In genomic region chr19:5098363-5099143, GRCm38 (mm10) we compare ENCODE assay signal across 8 mouse cellular contexts. TPM values are rescaled to one million over a fixed set of nuclear protein-coding genes. Genes with fewer than 3 reads are reported as not detected.
A peak's percentile ranks its signal among the peaks of the same experiment; 100 is the strongest.
DNase-seq lines count a peak whose midpoint lies in the region; ATAC-seq lines count a peak whose summit lies in the region.

Gene Cnih2, minus strand, starts transcription at chr19:5098521.

- peak; percentile 67 to 86 for DNase-seq in left cerebral cortex, adult 18-20 months (ENCODE audit: low spot score in 2 of 2)
- no peak for DNase-seq in left cerebral cortex, adult 9 months (ENCODE audit: low spot score in 2 of 2)
- DNase-seq in adrenal gland, adult 2 months, result peak; percentile 81
- DNase-seq in limb, embryonic 10.5 days (ENCODE audit: low spot score), result peak; percentile 82
- peak; percentile 92 for DNase-seq in midbrain, embryonic 14.5 days
- peak; percentile 66 for DNase-seq in thymus, postnatal 0 days (ENCODE audit: low spot score)

- peak within 1 kb of the TSS; percentile 96 for H3K4me2 ChIP-seq in forebrain, embryonic 12.5 days
- peak within 1 kb of the TSS; percentile 87 for H3K4me2 ChIP-seq in hindbrain, embryonic 15.5 days
- H3K4me2 ChIP-seq in midbrain, embryonic 14.5 days (ENCODE audit: low read length), result peak within 1 kb of the TSS; percentile 92

- H3K4me3 ChIP-seq in forebrain, embryonic 12.5 days (replicated peaks), result peak within 1 kb of the TSS; percentile 79
- H3K4me3 ChIP-seq in hindbrain, embryonic 15.5 days, result peak within 1 kb of the TSS; percentile 91
- peak within 1 kb of the TSS; percentile 76 for H3K4me3 ChIP-seq in limb, embryonic 10.5 days
- peak within 1 kb of the TSS; percentile 89 for H3K4me3 ChIP-seq in midbrain, embryonic 14.5 days (replicated peaks; ENCODE audit: low read depth, low read length)

- H3K36me3 ChIP-seq in forebrain, embryonic 12.5 days (replicated peaks), result peaks cover 48% of the 10 kb centered on the region
- H3K36me3 ChIP-seq in hindbrain, embryonic 15.5 days, result peaks cover 35% of the 10 kb centered on the region
- H3K36me3 ChIP-seq in limb, embryonic 10.5 days, result peaks cover 50% of the 10 kb centered on the region
- peaks cover 50% of the 10 kb centered on the region for H3K36me3 ChIP-seq in midbrain, embryonic 14.5 days (ENCODE audit: control insufficient read depth, insufficient read depth, low read length)

- peak within 1 kb of the TSS; percentile 91 for H3K27ac ChIP-seq in forebrain, embryonic 12.5 days
- H3K27ac ChIP-seq in hindbrain, embryonic 15.5 days (replicated peaks), result peak within 1 kb of the TSS; percentile 97
- peak within 1 kb of the TSS; percentile 92 for H3K27ac ChIP-seq in limb, embryonic 10.5 days
- H3K27ac ChIP-seq in midbrain, embryonic 14.5 days (replicated peaks; ENCODE audit: low read depth, low read length), result peak within 1 kb of the TSS; percentile 96

- no peaks in the 10 kb centered on the region for H3K27me3 ChIP-seq in forebrain, embryonic 12.5 days
- H3K27me3 ChIP-seq in hindbrain, embryonic 15.5 days, result no peaks in the 10 kb centered on the region
- H3K27me3 ChIP-seq in limb, embryonic 10.5 days (ENCODE audit: low read depth, poor library complexity, severe bottlenecking), result peaks cover 8% of the 10 kb centered on the region; the same call in 1 of the 2 replicates
- H3K27me3 ChIP-seq in midbrain, embryonic 14.5 days (ENCODE audit: control insufficient read depth, insufficient read depth, low read length), result no peaks in the 10 kb centered on the region

- peak; percentile 72 for ATAC-seq in forebrain, embryonic 12.5 days (ENCODE audit: low FRiP score)
- ATAC-seq in hindbrain, embryonic 15.5 days (ENCODE audit: low FRiP score, low read depth), result peak; percentile 68
- peak; percentile 65 for ATAC-seq in midbrain, embryonic 14.5 days (ENCODE audit: low FRiP score, low TSS enrichment)

- H3K4me1 ChIP-seq in forebrain, embryonic 12.5 days, result peaks cover 63% of the 10 kb centered on the region
- H3K4me1 ChIP-seq in hindbrain, embryonic 15.5 days (replicated peaks), result peaks cover 56% of the 10 kb centered on the region
- H3K4me1 ChIP-seq in limb, embryonic 10.5 days, result peaks cover 67% of the 10 kb centered on the region
- peaks cover 53% of the 10 kb centered on the region for H3K4me1 ChIP-seq in midbrain, embryonic 14.5 days (ENCODE audit: control insufficient read depth, insufficient read depth, low read length)

- H3K9ac ChIP-seq in forebrain, embryonic 12.5 days, result peak within 1 kb of the TSS; percentile 96
- peak within 1 kb of the TSS; percentile 99 for H3K9ac ChIP-seq in hindbrain, embryonic 15.5 days
- H3K9ac ChIP-seq in midbrain, embryonic 14.5 days (replicated peaks; ENCODE audit: low read length), result peak within 1 kb of the TSS; percentile 99

- WGBS in forebrain, embryonic 12.5 days, result 2% methylated on average over 45 of the region's 48 CpGs
- 1% methylated on average over 41 of the region's 48 CpGs for WGBS in hindbrain, embryonic 15.5 days
- 2% methylated on average over 48 of the region's 48 CpGs for WGBS in limb, embryonic 10.5 days
- WGBS in midbrain, embryonic 14.5 days, result under 1% methylated on average over 44 of the region's 48 CpGs

- no peaks in the 10 kb centered on the region for H3K9me3 ChIP-seq in forebrain, embryonic 12.5 days
- H3K9me3 ChIP-seq in hindbrain, embryonic 15.5 days, result no peaks in the 10 kb centered on the region
- H3K9me3 ChIP-seq in limb, embryonic 10.5 days (replicated peaks), result no peaks in the 10 kb centered on the region
- H3K9me3 ChIP-seq in midbrain, embryonic 14.5 days (ENCODE audit: control insufficient read depth, low read length), result no peaks in the 10 kb centered on the region

RNA-seq across cellular contexts. Expression of gene Cnih2, which starts in this region (rescaled TPM):
- total RNA-seq in left cerebral cortex, adult 18-20 months (2021), result 100 to 1,000 TPM; 215 to 221 TPM
- total RNA-seq in adrenal gland, adult 2 months (2021), result 1 to 10 TPM; 1.2 to 2.4 TPM
- polyA plus RNA-seq in adrenal gland, adult 2 months (2012; rRNA removed), result 7.1 and 13.2 TPM in 2 replicates
- 168 and 180 TPM in 2 replicates for polyA plus RNA-seq in forebrain, embryonic 12.5 days (2016; fragmentation: Nextera tagmentation; extraction: Ambion mirVana)
- polyA plus RNA-seq in hindbrain, embryonic 15.5 days (2015; fragmentation: Nextera tagmentation; extraction: Ambion mirVana), result 364 and 435 TPM in 2 replicates
- polyA plus RNA-seq in limb, embryonic 10.5 days (2016; fragmentation: Nextera tagmentation; extraction: Ambion mirVana), result 20.2 and 28.1 TPM in 2 replicates
- 518 and 616 TPM in 2 replicates for polyA plus RNA-seq in midbrain, embryonic 14.5 days (2014; fragmentation: Nextera tagmentation; extraction: Ambion mirVana)
- 0.91 and 1.2 TPM in 2 replicates for polyA plus RNA-seq in thymus, postnatal 0 days (2015; fragmentation: Nextera tagmentation; extraction: Ambion mirVana)

Comparison
In these comparisons a context has a peak if more than half of its experiments do, and no peak if none do; other contexts are left out.
1. RNA of gene Cnih2 (total RNA-seq): 215 to 221 TPM in left cerebral cortex, adult 18-20 months; 1.2 to 2.4 TPM in adrenal gland, adult 2 months; every median in the first group is over 10 times any median in the second.
2. DNase-seq: peak in left cerebral cortex, adult 18-20 months (2 of 2), adrenal gland, adult 2 months (single experiment), limb, embryonic 10.5 days (single experiment), midbrain, embryonic 14.5 days (single experiment) and thymus, postnatal 0 days (single experiment); none in left cerebral cortex, adult 9 months (0 of 2).
3. Peak in every context shown above with its lines, with median percentiles within 50 percentile points of each other: ATAC-seq, H3K27ac ChIP-seq, H3K4me2 ChIP-seq, H3K4me3 ChIP-seq and H3K9ac ChIP-seq.